Mouse (Mus musculus) MEL (cell line): ENCODE measurements around the gene Nsun2. TPM values are rescaled to one million over a fixed set of nuclear protein-coding genes. Genes with fewer than 3 reads are reported as not detected.

ENCODE experiments used
- DNase-seq: peaks from one replicate; pipeline ENCODE4 v3.0.0; 2011; ENCODE audit warnings: low read depth, low spot score
- H3K27ac ChIP-seq: 2 replicates; pipeline ENCODE4 v1.5.1; 2012; ENCODE audit warnings: low read depth, mild to moderate bottlenecking, control low read depth, low read length, moderate library complexity; ENCODE audit not compliant: control insufficient read depth
- H3K27me3 ChIP-seq, 2 experiments: fragments of 150-350 bp in 1 of 2; sonication (generic) in 1 of 2; 2 replicates each; pipeline ENCODE4 v1.6.1; 2012; ENCODE audit warnings: low read length in 2 of 2, mild to moderate bottlenecking in 2 of 2, improper control_type of control experiment in 1 of 2, moderate library complexity in 1 of 2; ENCODE audit not compliant: insufficient read depth in 2 of 2, control insufficient read depth in 1 of 2
- H3K36me3 ChIP-seq, 2 experiments: 2 replicates each; pipeline ENCODE4 v1.6.1; 2012 to 2014; ENCODE audit warnings: low read length in 2 of 2, improper control_type of control experiment in 1 of 2, inconsistent platforms in 1 of 2, mild to moderate bottlenecking in 1 of 2; ENCODE audit not compliant: insufficient read depth in 2 of 2, control insufficient read depth in 1 of 2
- H3K4me1 ChIP-seq, 2 experiments: fragments of 150-350 bp in 1 of 2; sonication (generic) in 1 of 2; 2 replicates each; pipeline ENCODE4 v1.6.1; 2012; ENCODE audit warnings: low read length in 2 of 2, improper control_type of control experiment in 1 of 2, mild to moderate bottlenecking in 1 of 2; ENCODE audit not compliant: insufficient read depth in 2 of 2, control insufficient read depth in 1 of 2
- H3K4me3 ChIP-seq, 2 experiments: fragments of 150-350 bp in 1 of 2; sonication (generic) in 1 of 2; 2 replicates each; pipeline ENCODE4 v1.5.1; 2012; ENCODE audit warnings: low read depth in 2 of 2, low read length in 2 of 2, mild to moderate bottlenecking in 2 of 2, moderate library complexity in 2 of 2, control low read depth in 1 of 2, improper control_type of control experiment in 1 of 2; ENCODE audit not compliant: control insufficient read depth in 1 of 2, insufficient read depth in 1 of 2
- H3K79me2 ChIP-seq: 2 replicates; pipeline ENCODE4 v1.6.1; 2012; ENCODE audit warnings: mild to moderate bottlenecking, low read length, moderate library complexity; ENCODE audit not compliant: control insufficient read depth, poor library complexity, insufficient read depth
- H3K9ac ChIP-seq: 2 replicates; pipeline ENCODE4 v1.6.1; 2012; ENCODE audit warnings: low read depth, mild to moderate bottlenecking, control low read depth, low read length, moderate library complexity; ENCODE audit not compliant: control insufficient read depth, poor library complexity, severe bottlenecking
- H3K9me3 ChIP-seq: fragments of 150-350 bp; sonication (generic); replicated peaks from 2 replicates; pipeline ENCODE4 v1.6.1; 2012; ENCODE audit warnings: mild to moderate bottlenecking, low read length, improper control_type of control experiment, moderate library complexity; ENCODE audit not compliant: insufficient read depth
- CTCF ChIP-seq, 3 experiments: IDR thresholded peaks in 2 of 3; conservative IDR thresholded peaks in 1 of 3; 2 replicates each; pipeline ENCODE4 v1.5.1; 2011 to 2012; ENCODE audit warnings: low read length in 3 of 3, low read depth in 2 of 3, mild to moderate bottlenecking in 2 of 3, improper control_type of control experiment in 1 of 3, inconsistent platforms in 1 of 3, mixed read lengths in 1 of 3, moderate library complexity in 1 of 3; ENCODE audit not compliant: control insufficient read depth in 1 of 3, insufficient read depth in 1 of 3, poor library complexity in 1 of 3, severe bottlenecking in 1 of 3
- ETS1 ChIP-seq: IDR thresholded peaks from 2 replicates; pipeline ENCODE4 v1.6.1; 2012; ENCODE audit warnings: low read depth, mild to moderate bottlenecking, inconsistent platforms, low read length, improper control_type of control experiment, moderate library complexity
- GATA1 ChIP-seq: IDR thresholded peaks from 2 replicates; pipeline ENCODE4 v1.6.1; 2011; ENCODE audit warnings: low read depth, low read length, improper control_type of control experiment
- JUND ChIP-seq: IDR thresholded peaks from 2 replicates; pipeline ENCODE4 v1.6.1; 2011; ENCODE audit warnings: low read depth, mild to moderate bottlenecking, improper control_type of control experiment, low read length
- MXI1 ChIP-seq: IDR thresholded peaks from 2 replicates; pipeline ENCODE4 v1.6.1; 2011; ENCODE audit warnings: mild to moderate bottlenecking, low read depth, low read length, improper control_type of control experiment
- MYC ChIP-seq: IDR thresholded peaks from 2 replicates; pipeline ENCODE4 v1.6.1; 2011; ENCODE audit warnings: low read depth, mild to moderate bottlenecking, low read length, improper control_type of control experiment, moderate library complexity
- POLR2A ChIP-seq, 2 experiments: IDR thresholded peaks; 2 replicates each; pipeline ENCODE4 v1.6.1; 2011 to 2012; ENCODE audit warnings: low read length in 2 of 2, mild to moderate bottlenecking in 2 of 2, control low read depth in 1 of 2, improper control_type of control experiment in 1 of 2, low read depth in 1 of 2, moderate library complexity in 1 of 2; ENCODE audit not compliant: control insufficient read depth in 1 of 2, insufficient read depth in 1 of 2, poor library complexity in 1 of 2
- RAD21 ChIP-seq: IDR thresholded peaks from 2 replicates; pipeline ENCODE4 v1.6.1; 2011; ENCODE audit warnings: mild to moderate bottlenecking, low read depth, low read length, improper control_type of control experiment
- RCOR1 ChIP-seq: IDR thresholded peaks from 2 replicates; pipeline ENCODE4 v1.6.1; 2012; ENCODE audit warnings: low read depth, mild to moderate bottlenecking, inconsistent platforms, low read length, improper control_type of control experiment
- SMC3 ChIP-seq: IDR thresholded peaks from 2 replicates; pipeline ENCODE4 v1.6.1; 2011; ENCODE audit warnings: low read depth, low read length, improper control_type of control experiment
- TBP ChIP-seq: IDR thresholded peaks from 2 replicates; pipeline ENCODE4 v1.8.0; 2011; ENCODE audit warnings: low read depth, low read length, improper control_type of control experiment
- TCF12 ChIP-seq: IDR thresholded peaks from 2 replicates; pipeline ENCODE4 v1.6.1; 2014; ENCODE audit warnings: low read depth, mild to moderate bottlenecking, inconsistent platforms, low read length, improper control_type of control experiment, moderate library complexity
- USF2 ChIP-seq, 2 experiments: IDR thresholded peaks; 2 replicates each; pipeline ENCODE4 v1.6.1; 2011 to 2012; ENCODE audit warnings: improper control_type of control experiment in 2 of 2, low read length in 2 of 2, borderline replicate concordance in 1 of 2, inconsistent platforms in 1 of 2, low read depth in 1 of 2, mild to moderate bottlenecking in 1 of 2; ENCODE audit not compliant: insufficient read depth in 1 of 2
- ZC3H11A ChIP-seq: IDR thresholded peaks from 2 replicates; pipeline ENCODE4 v1.6.1; 2012; ENCODE audit warnings: low read depth, mild to moderate bottlenecking, inconsistent platforms, low read length, improper control_type of control experiment
- ZKSCAN1 ChIP-seq: IDR thresholded peaks from 2 replicates; pipeline ENCODE4 v1.6.1; 2012; ENCODE audit warnings: low read depth, mild to moderate bottlenecking, inconsistent platforms, low read length, improper control_type of control experiment, moderate library complexity
- ZMIZ1 ChIP-seq: IDR thresholded peaks from 2 replicates; pipeline ENCODE4 v1.6.1; 2012; ENCODE audit warnings: low read depth, mild to moderate bottlenecking, inconsistent platforms, low read length, improper control_type of control experiment, moderate library complexity
- ZNF384 ChIP-seq: IDR thresholded peaks from 2 replicates; pipeline ENCODE4 v1.6.1; 2012; ENCODE audit warnings: low read depth, mild to moderate bottlenecking, inconsistent platforms, low read length, improper control_type of control experiment
- polyA plus RNA-seq, 2 experiments: library from polyadenylated mRNA; stranded (reverse) in 1 of 2; unstranded in 1 of 2; fragments of >175 nt in 1 of 2; fragments of >200 nt in 1 of 2; gene quantifications; 2 replicates each; pipeline versions ENCODE4 v1.2.1 to v1.2.4; 2012; ENCODE audit warnings: low replicate concordance in 2 of 2, low read depth in 1 of 2; ENCODE audit not compliant: insufficient read length in 2 of 2, insufficient read depth in 1 of 2, missing spikeins in 1 of 2
- total RNA-seq: library from RNA; depleted of rRNA; stranded (reverse); fragments of 300-350 nt; gene quantifications from 2 replicates; pipeline ENCODE4 v1.2.3, GENCODE M21; 2012

Nsun2 gene
- total and polyA plus RNA-seq, 3 experiments: 277 to 303 (median 302) TPM

GRCm38 (mm10) chr13:69545019-69545418, 11.5 kb downstream of the Nsun2 start:
- no peaks in the 10 kb centered on the region for H3K79me2 ChIP-seq
- peaks cover 0 to 1% of the 10 kb centered on the region in 2 experiments; a peak in 1 of 4 replicates for H3K27me3 ChIP-seq
- peak; percentile 71 for DNase-seq
- H3K9me3 ChIP-seq: no peaks in the 10 kb centered on the region
- no peaks in the 10 kb centered on the region for H3K4me1 ChIP-seq
- no peak overlapping the region for H3K27ac ChIP-seq
- H3K36me3 ChIP-seq: no peaks in the 10 kb centered on the region; a peak in 1 of 4 replicates
- no peak overlapping the region for H3K4me3 ChIP-seq
- TF ChIP-seq RAD21 (peak; percentile 34), CTCF (IDR thresholded peaks at IDR 0.05 in 2 of 3, conservative IDR thresholded peaks at IDR 0.05 in 1 of 3; ENCODE audit: control insufficient read depth in 1 of 3, insufficient read depth in 1 of 3, low read depth in 2 of 3, low read length in 3 of 3, poor library complexity in 1 of 3, severe bottlenecking in 1 of 3) (peak; percentile 60 to 73 (median 62)), ZKSCAN1 (no peak), SMC3 (peak; percentile 49)
- H3K9ac ChIP-seq: no peak overlapping the region

GRCm38 (mm10) chr13:69547488-69548180, 14.1 kb downstream of the Nsun2 start:
- TF ChIP-seq SMC3: no peak
- no peak for TF ChIP-seq USF2 (IDR thresholded peaks at IDR 0.05; ENCODE audit: borderline replicate concordance in 1 of 2, insufficient read depth in 1 of 2, low read depth in 1 of 2, low read length in 2 of 2)
- TF ChIP-seq ZMIZ1: no peak
- TF ChIP-seq POLR2A (IDR thresholded peaks at IDR 0.05; ENCODE audit: control insufficient read depth in 1 of 2, insufficient read depth in 1 of 2, low read depth in 1 of 2, low read length in 2 of 2, poor library complexity in 1 of 2): no peak
- TF ChIP-seq TBP: no peak
- no peak for TF ChIP-seq ZC3H11A
- TF ChIP-seq TCF12: no peak
- TF ChIP-seq ZNF384: no peak
- TF ChIP-seq ETS1: no peak
- no peak for TF ChIP-seq MXI1
- TF ChIP-seq JUND: no peak
- no peak for TF ChIP-seq RCOR1
- TF ChIP-seq MYC: no peak
- TF ChIP-seq GATA1: no peak
- DNase-seq: no peak
- H3K4me1 ChIP-seq: no peaks in the 10 kb centered on the region
- no peak overlapping the region for H3K4me3 ChIP-seq
- H3K36me3 ChIP-seq: no peaks in the 10 kb centered on the region
- H3K9ac ChIP-seq: no peak overlapping the region
- H3K27ac ChIP-seq: no peak overlapping the region
- H3K9me3 ChIP-seq: no peaks in the 10 kb centered on the region
- H3K79me2 ChIP-seq: no peaks in the 10 kb centered on the region
- peaks cover 0 to 1% of the 10 kb centered on the region in 2 experiments; a peak in 1 of 4 replicates for H3K27me3 ChIP-seq
